Mouse (Mus musculus): ENCODE measurements around the gene Zzef1. TPM values are rescaled to one million over a fixed set of nuclear protein-coding genes. Genes with fewer than 3 reads are reported as not detected.

The Zzef1 gene
- polyA plus RNA-seq, 1 experiment from 2014 or later = 7.2 TPM

DNA sequence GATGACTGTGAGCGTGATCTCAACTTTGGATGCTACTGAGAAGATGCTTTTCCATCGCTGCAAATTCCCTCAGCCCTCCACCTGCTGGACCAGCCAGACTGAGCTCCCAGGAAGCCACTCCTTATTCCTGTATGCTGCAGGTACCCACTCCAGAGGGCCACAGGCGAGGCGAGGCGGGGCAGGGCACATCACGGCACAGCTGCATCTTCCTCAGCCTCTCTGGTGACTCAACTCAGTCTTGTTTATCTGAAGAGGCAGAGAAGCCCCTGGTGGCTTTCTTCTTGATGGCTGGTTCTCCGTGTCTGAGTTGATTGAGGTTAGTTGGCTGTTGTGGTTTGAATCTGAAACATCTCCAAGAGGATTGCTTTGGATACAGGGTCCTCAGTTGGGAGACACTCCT, 152.2 kb downstream of the Zzef1 start:
- Histone ChIP-seq H3K4me1 (ENCODE audit: control insufficient read depth, insufficient read depth, low read length) (no peaks in the 10 kb centered on the region), H3K9ac (ENCODE audit: low read length) (no peak overlapping the region), H3K4me2 (ENCODE audit: low read depth, severe bottlenecking) (no peak overlapping the region), H3K27ac (replicated peaks; ENCODE audit: low read depth, low read length) (no peak overlapping the region), H3K36me3 (ENCODE audit: control insufficient read depth, insufficient read depth, low read length) (no peaks in the 10 kb centered on the region), H3K27me3 (ENCODE audit: control insufficient read depth, insufficient read depth, low read length) (no peaks in the 10 kb centered on the region), H3K9me3 (ENCODE audit: control insufficient read depth, low read length) (peaks cover 2% of the 10 kb centered on the region; the same call in 1 of the 2 replicates), H3K4me3 (ENCODE audit: low read depth, low read length) (no peak overlapping the region)
- ATAC-seq (ENCODE audit: insufficient number of reproducible peaks, low FRiP score, low TSS enrichment, low read depth) (no peak), DNase-seq (ENCODE audit: low spot score) (no peak)
- 70% methylated on average over 7 of the region's 7 CpGs for WGBS

DNA sequence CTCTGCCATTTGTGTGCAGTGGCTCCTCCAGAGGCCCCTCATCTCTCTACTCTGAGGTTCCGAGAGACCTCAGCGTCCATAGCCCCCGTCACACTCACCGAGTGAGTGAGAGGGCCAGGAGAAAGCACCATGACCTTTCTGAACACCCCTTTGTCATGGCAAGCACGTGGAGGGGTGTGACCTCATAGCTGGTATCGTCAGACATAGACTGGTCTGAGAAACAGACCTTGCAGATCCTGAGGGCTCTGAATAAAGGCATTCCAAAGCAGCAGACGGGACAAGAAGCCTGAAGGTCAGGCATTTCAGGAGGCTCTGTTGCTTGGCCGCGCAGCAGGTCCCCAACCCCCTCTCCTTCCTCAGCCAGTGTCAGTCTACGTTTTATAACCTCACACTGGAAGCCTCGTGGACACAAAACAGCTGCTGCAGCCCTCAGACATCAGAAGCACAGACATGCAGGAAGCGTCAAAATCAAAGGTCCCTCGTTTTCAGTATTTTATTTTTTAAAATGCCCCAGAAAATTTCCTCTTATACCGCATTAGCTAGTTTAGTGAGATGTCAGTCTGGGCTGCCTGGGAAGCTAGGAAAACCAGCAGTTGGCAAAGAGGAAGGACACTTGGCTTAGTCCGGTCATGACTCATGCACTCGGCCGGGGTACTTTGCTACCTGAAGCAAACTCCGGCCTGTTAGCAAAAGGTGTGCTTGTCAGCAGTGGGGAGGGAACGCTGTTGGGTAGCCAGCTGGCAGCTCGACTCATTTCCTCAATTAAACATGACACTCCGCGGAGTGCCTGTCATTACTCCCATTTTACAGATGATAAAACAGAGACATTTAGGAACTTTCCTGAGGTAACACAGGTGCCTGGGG, 155.3 kb downstream of the Zzef1 start:
- Histone ChIP-seq H3K27ac (replicated peaks; ENCODE audit: low read depth, low read length) (no peak overlapping the region), H3K9me3 (ENCODE audit: control insufficient read depth, low read length) (peaks cover 2% of the 10 kb centered on the region; the same call in 1 of the 2 replicates), H3K4me1 (ENCODE audit: control insufficient read depth, insufficient read depth, low read length) (no peaks in the 10 kb centered on the region), H3K4me2 (ENCODE audit: low read depth, severe bottlenecking) (no peak overlapping the region), H3K36me3 (ENCODE audit: control insufficient read depth, insufficient read depth, low read length) (no peaks in the 10 kb centered on the region), H3K27me3 (ENCODE audit: control insufficient read depth, insufficient read depth, low read length) (no peaks in the 10 kb centered on the region), H3K9ac (ENCODE audit: low read length) (no peak overlapping the region), H3K4me3 (ENCODE audit: low read depth, low read length) (no peak overlapping the region)
- 67% methylated on average over 22 of the region's 22 CpGs for WGBS
- DNase-seq (ENCODE audit: low spot score) (no peak), ATAC-seq (ENCODE audit: insufficient number of reproducible peaks, low FRiP score, low TSS enrichment, low read depth) (no peak)

DNA sequence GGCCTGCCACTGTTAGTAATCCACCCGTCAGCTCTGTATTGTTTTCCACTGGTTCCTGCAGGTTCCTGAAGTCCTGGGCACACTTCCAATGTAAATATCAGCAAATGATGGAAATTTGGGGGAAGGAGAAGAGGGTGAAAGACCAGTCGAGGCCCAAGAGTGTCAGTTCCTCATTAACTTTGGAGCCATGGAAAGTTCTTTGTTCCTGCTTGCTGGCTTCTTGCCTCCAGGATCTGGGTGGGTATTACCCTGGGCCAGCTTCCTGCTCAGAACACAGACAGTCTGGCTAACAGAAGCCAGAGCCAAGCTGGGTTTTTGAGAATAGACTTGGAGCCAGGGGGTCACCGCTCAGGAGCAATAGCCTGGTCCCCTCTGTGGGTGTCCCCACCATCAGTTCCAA, 156.2 kb downstream of the Zzef1 start:
- Histone ChIP-seq H3K4me3 (ENCODE audit: low read depth, low read length) (no peak overlapping the region), H3K9ac (ENCODE audit: low read length) (no peak overlapping the region), H3K4me2 (ENCODE audit: low read depth, severe bottlenecking) (no peak overlapping the region), H3K4me1 (ENCODE audit: control insufficient read depth, insufficient read depth, low read length) (no peaks in the 10 kb centered on the region), H3K36me3 (ENCODE audit: control insufficient read depth, insufficient read depth, low read length) (no peaks in the 10 kb centered on the region), H3K27ac (replicated peaks; ENCODE audit: low read depth, low read length) (no peak overlapping the region), H3K9me3 (ENCODE audit: control insufficient read depth, low read length) (peaks cover 2% of the 10 kb centered on the region; the same call in 1 of the 2 replicates), H3K27me3 (ENCODE audit: control insufficient read depth, insufficient read depth, low read length) (no peaks in the 10 kb centered on the region)
- DNase-seq (ENCODE audit: low spot score) (no peak), ATAC-seq (ENCODE audit: insufficient number of reproducible peaks, low FRiP score, low TSS enrichment, low read depth) (no peak)
- 68% methylated on average over 3 of the region's 3 CpGs for WGBS

DNA sequence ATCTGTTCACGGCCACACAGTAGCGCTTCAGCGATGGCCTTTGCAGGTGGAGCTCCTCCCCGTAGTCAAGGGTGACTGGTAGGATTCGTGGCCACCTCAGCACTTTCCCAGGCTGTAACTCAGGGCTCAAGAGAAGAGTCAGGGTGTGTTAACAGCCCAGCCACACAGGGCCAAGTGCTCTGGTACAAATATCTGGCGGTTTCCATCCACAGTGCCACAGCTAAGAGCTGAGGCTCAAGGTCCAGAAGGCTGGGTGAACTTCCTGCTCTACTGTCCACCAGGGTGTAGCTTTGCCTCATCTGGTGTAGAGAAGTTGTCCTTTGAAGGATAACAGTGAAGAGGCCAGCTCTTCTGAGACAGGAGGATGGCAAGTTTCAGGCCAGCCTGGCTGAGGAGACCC, 156.7 kb downstream of the Zzef1 start:
- no peak overlapping the region for H3K4me3 ChIP-seq (ENCODE audit: low read depth, low read length)
- ATAC-seq (ENCODE audit: insufficient number of reproducible peaks, low FRiP score, low TSS enrichment, low read depth) (no peak), DNase-seq (ENCODE audit: low spot score) (no peak)
- H3K36me3 ChIP-seq (ENCODE audit: control insufficient read depth, insufficient read depth, low read length) = no peaks in the 10 kb centered on the region
- H3K4me1 ChIP-seq (ENCODE audit: control insufficient read depth, insufficient read depth, low read length) = no peaks in the 10 kb centered on the region
- H3K27me3 ChIP-seq (ENCODE audit: control insufficient read depth, insufficient read depth, low read length) = no peaks in the 10 kb centered on the region
- H3K9ac ChIP-seq (ENCODE audit: low read length) = no peak overlapping the region
- WGBS = 90% methylated on average over 6 of the region's 6 CpGs
- H3K27ac ChIP-seq (replicated peaks; ENCODE audit: low read depth, low read length) = no peak overlapping the region
- no peak overlapping the region for H3K4me2 ChIP-seq (ENCODE audit: low read depth, severe bottlenecking)
- peaks cover 2% of the 10 kb centered on the region; the same call in 1 of the 2 replicates for H3K9me3 ChIP-seq (ENCODE audit: control insufficient read depth, low read length)

DNA sequence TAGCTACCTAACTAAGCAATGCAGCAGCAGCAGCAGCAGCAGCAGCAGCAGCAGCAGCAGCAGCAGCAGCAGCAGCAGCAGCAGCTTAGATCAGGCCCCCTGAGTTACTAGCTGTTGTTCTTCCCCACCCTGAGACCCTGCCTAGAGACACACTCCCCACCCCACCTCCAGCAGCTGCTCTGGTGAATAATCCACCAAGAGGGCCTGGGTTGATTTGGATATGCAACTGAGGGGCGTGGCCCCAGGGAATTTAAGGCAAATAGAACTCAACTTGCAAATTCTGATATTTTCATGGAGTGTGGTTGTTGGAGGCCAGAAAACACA, 157.1 kb downstream of the Zzef1 start:
- DNase-seq (ENCODE audit: low spot score) (no peak), ATAC-seq (ENCODE audit: insufficient number of reproducible peaks, low FRiP score, low TSS enrichment, low read depth) (no peak)
- H3K27me3 ChIP-seq (ENCODE audit: control insufficient read depth, insufficient read depth, low read length) = no peaks in the 10 kb centered on the region
- H3K4me3 ChIP-seq (ENCODE audit: low read depth, low read length) = no peak overlapping the region
- H3K36me3 ChIP-seq (ENCODE audit: control insufficient read depth, insufficient read depth, low read length) = no peaks in the 10 kb centered on the region
- H3K9ac ChIP-seq (ENCODE audit: low read length) = no peak overlapping the region
- 80% methylated on average over 1 of the region's 1 CpGs for WGBS
- no peak overlapping the region for H3K4me2 ChIP-seq (ENCODE audit: low read depth, severe bottlenecking)
- peaks cover 2% of the 10 kb centered on the region; the same call in 1 of the 2 replicates for H3K9me3 ChIP-seq (ENCODE audit: control insufficient read depth, low read length)
- H3K27ac ChIP-seq (replicated peaks; ENCODE audit: low read depth, low read length) = no peak overlapping the region
- no peaks in the 10 kb centered on the region for H3K4me1 ChIP-seq (ENCODE audit: control insufficient read depth, insufficient read depth, low read length)

DNA sequence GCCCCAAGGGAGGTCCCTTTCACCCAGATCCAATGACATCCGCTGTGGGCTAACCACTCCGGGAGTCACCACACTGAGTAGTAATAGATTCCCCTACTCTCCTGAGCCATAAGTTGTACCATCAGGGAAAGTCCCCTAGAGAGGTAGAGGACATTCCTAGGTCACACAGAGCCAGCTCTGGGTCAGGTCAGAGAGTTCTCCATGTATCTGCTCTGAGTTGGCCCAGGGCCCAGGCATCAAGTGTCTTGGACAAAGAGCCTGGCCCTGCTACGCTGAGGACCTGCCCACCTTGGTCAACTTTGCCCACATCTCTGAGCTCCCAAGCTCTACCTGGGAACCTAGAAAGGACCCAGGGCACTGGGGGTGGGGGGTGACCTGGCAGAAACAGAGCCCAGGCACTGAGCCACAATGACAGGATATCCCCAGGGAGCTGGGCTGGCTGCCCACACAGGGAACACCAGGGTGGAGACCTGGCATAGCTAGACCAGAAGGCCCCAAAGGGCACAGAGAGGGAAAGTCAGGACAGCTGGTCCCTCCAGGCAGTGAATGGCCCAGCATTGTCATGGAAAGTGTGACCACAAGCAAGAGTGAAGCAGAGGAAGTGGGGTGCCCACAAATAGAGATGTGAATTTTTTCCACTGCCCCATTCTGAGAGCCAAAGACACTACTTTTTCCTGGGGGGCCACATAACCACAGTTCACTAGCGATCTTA, 157.6 kb downstream of the Zzef1 start:
- Histone ChIP-seq H3K4me1 (ENCODE audit: control insufficient read depth, insufficient read depth, low read length) (no peaks in the 10 kb centered on the region), H3K4me3 (ENCODE audit: low read depth, low read length) (no peak overlapping the region), H3K9me3 (ENCODE audit: control insufficient read depth, low read length) (peaks cover 2% of the 10 kb centered on the region; the same call in 1 of the 2 replicates), H3K27ac (replicated peaks; ENCODE audit: low read depth, low read length) (no peak overlapping the region), H3K9ac (ENCODE audit: low read length) (no peak overlapping the region), H3K36me3 (ENCODE audit: control insufficient read depth, insufficient read depth, low read length) (no peaks in the 10 kb centered on the region), H3K27me3 (ENCODE audit: control insufficient read depth, insufficient read depth, low read length) (no peaks in the 10 kb centered on the region), H3K4me2 (ENCODE audit: low read depth, severe bottlenecking) (no peak overlapping the region)
- ATAC-seq (ENCODE audit: insufficient number of reproducible peaks, low FRiP score, low TSS enrichment, low read depth) = no peak
- WGBS = 88% methylated on average over 4 of the region's 4 CpGs
- no peak for DNase-seq (ENCODE audit: low spot score)

DNA sequence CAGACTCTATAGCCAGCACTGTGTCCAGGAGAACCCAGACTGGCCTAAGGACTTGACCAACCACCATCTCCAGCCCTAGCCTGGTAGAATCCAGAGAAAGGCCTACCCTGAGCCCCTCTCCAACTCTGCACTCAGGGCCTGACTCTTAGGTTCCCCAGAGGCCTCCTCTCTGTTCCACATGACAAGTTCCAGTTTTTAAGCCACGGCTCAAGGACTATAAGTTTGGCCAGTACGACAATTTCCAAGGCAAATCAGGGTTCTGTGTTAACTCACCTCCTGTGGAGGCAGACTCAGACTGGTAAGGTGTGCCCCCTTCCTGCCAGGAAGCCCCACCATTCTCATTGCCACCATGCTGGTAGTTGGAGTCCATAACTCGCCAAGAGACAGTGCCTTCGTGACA, 158.2 kb downstream of the Zzef1 start:
- DNase-seq (ENCODE audit: low spot score) = no peak
- no peaks in the 10 kb centered on the region for H3K36me3 ChIP-seq (ENCODE audit: control insufficient read depth, insufficient read depth, low read length)
- H3K9me3 ChIP-seq (ENCODE audit: control insufficient read depth, low read length) = peaks cover 2% of the 10 kb centered on the region; the same call in 1 of the 2 replicates
- no peak overlapping the region for H3K9ac ChIP-seq (ENCODE audit: low read length)
- no peaks in the 10 kb centered on the region for H3K4me1 ChIP-seq (ENCODE audit: control insufficient read depth, insufficient read depth, low read length)
- peaks cover 3% of the 10 kb centered on the region for H3K27me3 ChIP-seq (ENCODE audit: control insufficient read depth, insufficient read depth, low read length)
- no peak overlapping the region for H3K27ac ChIP-seq (replicated peaks; ENCODE audit: low read depth, low read length)
- ATAC-seq (ENCODE audit: insufficient number of reproducible peaks, low FRiP score, low TSS enrichment, low read depth) = no peak
- H3K4me3 ChIP-seq (ENCODE audit: low read depth, low read length) = no peak overlapping the region
- WGBS = 79% methylated on average over 4 of the region's 4 CpGs
- H3K4me2 ChIP-seq (ENCODE audit: low read depth, severe bottlenecking) = no peak overlapping the region

DNA sequence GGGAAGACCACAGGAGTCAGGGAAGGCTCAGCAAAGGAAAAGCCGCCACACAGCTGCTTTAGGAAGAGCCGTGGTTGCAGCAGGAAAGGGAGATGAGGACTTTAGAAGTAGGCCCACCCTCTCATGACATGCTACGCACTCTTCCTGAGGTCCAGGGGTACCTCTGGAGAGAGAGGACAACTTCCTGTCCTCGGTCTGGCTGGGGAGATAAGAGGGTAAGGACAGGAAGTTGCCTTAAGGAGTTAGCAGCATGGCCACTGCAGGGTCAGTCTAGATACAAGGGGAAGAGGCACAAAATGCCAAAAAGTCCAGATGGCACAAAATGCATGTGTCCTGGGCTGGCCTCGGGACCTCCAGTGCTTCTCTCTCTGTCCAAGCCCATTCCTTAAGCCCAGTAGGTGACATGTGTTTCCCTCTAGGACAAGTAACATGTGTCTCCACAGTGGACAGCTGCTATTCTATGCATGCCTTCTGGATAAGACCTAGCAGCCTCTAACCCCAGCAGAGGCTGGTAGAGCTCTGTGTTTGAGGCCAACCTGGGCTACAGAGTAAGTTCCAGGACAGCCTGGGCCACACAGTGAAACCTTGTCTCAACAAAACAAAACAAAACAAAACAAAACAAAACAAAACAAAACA, 159.4 kb downstream of the Zzef1 start:
- H3K9ac ChIP-seq (ENCODE audit: low read length) = no peak overlapping the region
- H3K27ac ChIP-seq (replicated peaks; ENCODE audit: low read depth, low read length) = no peak overlapping the region
- H3K4me2 ChIP-seq (ENCODE audit: low read depth, severe bottlenecking) = no peak overlapping the region
- no peaks in the 10 kb centered on the region for H3K4me1 ChIP-seq (ENCODE audit: control insufficient read depth, insufficient read depth, low read length)
- DNase-seq (ENCODE audit: low spot score) (no peak), ATAC-seq (ENCODE audit: insufficient number of reproducible peaks, low FRiP score, low TSS enrichment, low read depth) (no peak)
- no peaks in the 10 kb centered on the region for H3K36me3 ChIP-seq (ENCODE audit: control insufficient read depth, insufficient read depth, low read length)
- 76% methylated on average over 5 of the region's 5 CpGs for WGBS
- H3K27me3 ChIP-seq (ENCODE audit: control insufficient read depth, insufficient read depth, low read length) = peaks cover 15% of the 10 kb centered on the region
- H3K9me3 ChIP-seq (ENCODE audit: control insufficient read depth, low read length) = peaks cover under 1% of the 10 kb centered on the region; the same call in 1 of the 2 replicates
- no peak overlapping the region for H3K4me3 ChIP-seq (ENCODE audit: low read depth, low read length)

All from limb, embryonic 11.5 days (tissue).